Mouse (Mus musculus): ENCODE measurements around the gene Eva1c. TPM values are rescaled to one million over a fixed set of nuclear protein-coding genes. Genes with fewer than 3 reads are reported as not detected.

Gene Eva1c
- polyA plus RNA-seq, 1 experiment from 2014 or later: 0.43 TPM

GRCm38 (mm10) chr16:90910855-90911533 is 84.5 kb downstream of the Eva1c start:
- Histone ChIP-seq H3K36me3 (no peaks in the 10 kb centered on the region), H3K4me1 (peaks cover 2% of the 10 kb centered on the region; the same call in 1 of the 2 replicates), H3K27me3 (ENCODE audit: low read depth, poor library complexity, severe bottlenecking) (no peaks in the 10 kb centered on the region), H3K4me3 (no peak overlapping the region), H3K27ac (no peak overlapping the region), H3K9me3 (replicated peaks) (no peaks in the 10 kb centered on the region)
- WGBS: 86% methylated on average over 17 of the region's 17 CpGs
- DNase-seq (ENCODE audit: low spot score): no peak

- peaks cover 6% of the 10 kb centered on the region; the same call in 1 of the 2 replicates for H3K4me1 ChIP-seq
- H3K27ac ChIP-seq: no peak overlapping the region
- H3K27me3 ChIP-seq (ENCODE audit: low read depth, poor library complexity, severe bottlenecking): no peaks in the 10 kb centered on the region
- no peaks in the 10 kb centered on the region for H3K36me3 ChIP-seq
- H3K9me3 ChIP-seq (replicated peaks): no peaks in the 10 kb centered on the region
- DNase-seq (ENCODE audit: low spot score): no peak
- WGBS: 95% methylated on average over 13 of the region's 13 CpGs
- H3K4me3 ChIP-seq: no peak overlapping the region
Measured at GRCm38 (mm10) chr16:90911766-90912165, 85.2 kb downstream of the Eva1c start.

- H3K36me3 ChIP-seq: no peaks in the 10 kb centered on the region
- no peak for DNase-seq (ENCODE audit: low spot score)
- H3K27ac ChIP-seq: no peak overlapping the region
- peaks cover 6% of the 10 kb centered on the region; the same call in 1 of the 2 replicates for H3K4me1 ChIP-seq
- 60% methylated on average over 12 of the region's 12 CpGs for WGBS
- no peaks in the 10 kb centered on the region for H3K9me3 ChIP-seq (replicated peaks)
- H3K4me3 ChIP-seq: no peak overlapping the region
- H3K27me3 ChIP-seq (ENCODE audit: low read depth, poor library complexity, severe bottlenecking): 0 out of 2 replicates have a peak, but pooled peaks cover 4% of the 10 kb centered on the region
Measured at GRCm38 (mm10) chr16:90916040-90916481, 89.5 kb downstream of the Eva1c start.

- Histone ChIP-seq H3K36me3 (no peaks in the 10 kb centered on the region), H3K4me3 (no peak overlapping the region), H3K27me3 (ENCODE audit: low read depth, poor library complexity, severe bottlenecking) (0 out of 2 replicates have a peak, but pooled peaks cover 4% of the 10 kb centered on the region), H3K27ac (no peak overlapping the region), H3K4me1 (peaks cover 6% of the 10 kb centered on the region; the same call in 1 of the 2 replicates), H3K9me3 (replicated peaks) (no peaks in the 10 kb centered on the region)
- no peak for DNase-seq (ENCODE audit: low spot score)
- 81% methylated on average over 8 of the region's 8 CpGs for WGBS
Measured at GRCm38 (mm10) chr16:90917156-90917555, 90.6 kb downstream of the Eva1c start.

- Histone ChIP-seq H3K36me3 (peaks cover 23% of the 10 kb centered on the region), H3K27ac (no peak overlapping the region), H3K4me1 (no peaks in the 10 kb centered on the region), H3K4me3 (no peak overlapping the region), H3K9me3 (replicated peaks) (no peaks in the 10 kb centered on the region), H3K27me3 (ENCODE audit: low read depth, poor library complexity, severe bottlenecking) (0 out of 2 replicates have a peak, but pooled peaks cover 4% of the 10 kb centered on the region)
- 44% methylated on average over 10 of the region's 10 CpGs for WGBS
- no peak for DNase-seq (ENCODE audit: low spot score)
Measured at GRCm38 (mm10) chr16:90921471-90922159, 95.1 kb downstream of the Eva1c start.

GRCm38 (mm10) chr16:90924606-90925370 is 98.3 kb downstream of the Eva1c start:
- H3K9me3 ChIP-seq (replicated peaks): no peaks in the 10 kb centered on the region
- WGBS: 90% methylated on average over 13 of the region's 13 CpGs
- no peak overlapping the region for H3K4me3 ChIP-seq
- H3K27me3 ChIP-seq (ENCODE audit: low read depth, poor library complexity, severe bottlenecking): no peaks in the 10 kb centered on the region
- H3K27ac ChIP-seq: no peak overlapping the region; the same call in 1 of the 2 replicates
- no peak for DNase-seq (ENCODE audit: low spot score)
- no peaks in the 10 kb centered on the region for H3K4me1 ChIP-seq
- peaks cover 49% of the 10 kb centered on the region for H3K36me3 ChIP-seq

GRCm38 (mm10) chr16:90925461-90925860 is 98.9 kb downstream of the Eva1c start:
- WGBS: 31% methylated on average over 5 of the region's 5 CpGs
- peaks cover 49% of the 10 kb centered on the region for H3K36me3 ChIP-seq

GRCm38 (mm10) chr16:90927446-90927845 is 100.9 kb downstream of the Eva1c start:
- Histone ChIP-seq H3K36me3 (peaks cover 48% of the 10 kb centered on the region), H3K27ac (no peak overlapping the region), H3K9me3 (replicated peaks) (no peaks in the 10 kb centered on the region), H3K4me3 (no peak overlapping the region), H3K4me1 (no peaks in the 10 kb centered on the region), H3K27me3 (ENCODE audit: low read depth, poor library complexity, severe bottlenecking) (no peaks in the 10 kb centered on the region)
- DNase-seq (ENCODE audit: low spot score): no peak
- 91% methylated on average over 4 of the region's 4 CpGs for WGBS

More at GRCm38 (mm10) chr16:90925461-90925860, 98.9 kb downstream of the Eva1c start:
- Histone ChIP-seq H3K4me3 (no peak overlapping the region), H3K9me3 (replicated peaks) (no peaks in the 10 kb centered on the region), H3K27me3 (ENCODE audit: low read depth, poor library complexity, severe bottlenecking) (no peaks in the 10 kb centered on the region), H3K4me1 (no peaks in the 10 kb centered on the region), H3K27ac (no peak overlapping the region)
- peak; percentile 77 for DNase-seq (ENCODE audit: low spot score)

GRCm38 (mm10) chr16:90933534-90934176 is 107.1 kb downstream of the Eva1c start:
- no peaks in the 10 kb centered on the region for H3K9me3 ChIP-seq (replicated peaks)
- no peaks in the 10 kb centered on the region for H3K27me3 ChIP-seq (ENCODE audit: low read depth, poor library complexity, severe bottlenecking)
- H3K4me1 ChIP-seq: peaks cover 12% of the 10 kb centered on the region
- H3K36me3 ChIP-seq: peaks cover 10% of the 10 kb centered on the region
- peak overlapping the region; percentile 75 for H3K4me3 ChIP-seq
- WGBS: 31% methylated on average over 13 of the region's 13 CpGs
- no peak for DNase-seq (ENCODE audit: low spot score)
- peak overlapping the region; percentile 82 for H3K27ac ChIP-seq

- under 1% methylated on average over 38 of the region's 38 CpGs for WGBS
Measured at GRCm38 (mm10) chr16:90934193-90934686, 107.7 kb downstream of the Eva1c start.

GRCm38 (mm10) chr16:90934687-90935328 is 108.3 kb downstream of the Eva1c start, which contains the start of gene Cfap298:
TSS of gene Cfap298 (minus strand) at chr16:90935114.
- H3K36me3 ChIP-seq: peaks cover 3% of the 10 kb centered on the region; the same call in 1 of the 2 replicates
- H3K27ac ChIP-seq: peak within 1 kb of the TSS; percentile 82
- peak within 1 kb of the TSS; percentile 75 for H3K4me3 ChIP-seq
- H3K27me3 ChIP-seq (ENCODE audit: low read depth, poor library complexity, severe bottlenecking): no peaks in the 10 kb centered on the region
- WGBS: under 1% methylated on average over 56 of the region's 56 CpGs
- no peaks in the 10 kb centered on the region for H3K9me3 ChIP-seq (replicated peaks)
- H3K4me1 ChIP-seq: peaks cover 12% of the 10 kb centered on the region
- DNase-seq (ENCODE audit: low spot score): peak; percentile 100

More at GRCm38 (mm10) chr16:90934193-90934686, 107.7 kb downstream of the Eva1c start:
- Histone ChIP-seq H3K36me3 (peaks cover 6% of the 10 kb centered on the region; the same call in 1 of the 2 replicates), H3K27ac (peak overlapping the region; percentile 82), H3K4me3 (peak overlapping the region; percentile 75), H3K9me3 (replicated peaks) (no peaks in the 10 kb centered on the region), H3K27me3 (ENCODE audit: low read depth, poor library complexity, severe bottlenecking) (no peaks in the 10 kb centered on the region), H3K4me1 (peaks cover 12% of the 10 kb centered on the region)
- DNase-seq (ENCODE audit: low spot score): peak; percentile 80
